Mouse (Mus musculus): ENCODE data around the gene Antxr1.

- TF ChIP-seq POLR2A (IDR thresholded peaks at IDR 0.05; ENCODE audit: low read depth, low read length) = no peak
- TF ChIP-seq CTCF (IDR thresholded peaks at IDR 0.05; ENCODE audit: borderline replicate concordance, insufficient read depth, low read length) = no peak
These were observed 195.6 kb downstream of the Antxr1 start for GRCm38 (mm10) chr6:87139796-87140553.

Measured in embryonic fibroblast, embryonic 13.5 days (primary cell).